Mouse (Mus musculus): ENCODE results near the gene Crhr1. TPM values are rescaled to one million over a fixed set of nuclear protein-coding genes. Genes with fewer than 3 reads are reported as not detected.

The Crhr1 gene
- polyA plus RNA-seq, 1 experiment from 2014 or later: 0.39 TPM

GRCm38 (mm10) chr11:104218075-104218474, 85.4 kb downstream of the Crhr1 start:
- ATAC-seq (ENCODE audit: insufficient number of reproducible peaks, insufficient read depth, low FRiP score, low read depth): no peak
- H3K4me1 ChIP-seq (ENCODE audit: control insufficient read depth, insufficient read depth, low read length): no peaks in the 10 kb centered on the region
- H3K36me3 ChIP-seq (ENCODE audit: control insufficient read depth, insufficient read depth, low read length): no peaks in the 10 kb centered on the region
- H3K27me3 ChIP-seq (ENCODE audit: control insufficient read depth, insufficient read depth, low read length): no peaks in the 10 kb centered on the region
- H3K4me3 ChIP-seq (ENCODE audit: low read depth, low read length): no peak overlapping the region
- no peak overlapping the region for H3K9ac ChIP-seq (replicated peaks; ENCODE audit: low read depth, low read length)
- H3K9me3 ChIP-seq (ENCODE audit: control insufficient read depth, low read depth, low read length): no peaks in the 10 kb centered on the region
- no peak overlapping the region for H3K4me2 ChIP-seq (replicated peaks; ENCODE audit: low read depth, low read length)
- no peak overlapping the region for H3K27ac ChIP-seq (ENCODE audit: low read length)
- WGBS: 83% methylated on average over 3 of the region's 3 CpGs

- no peaks in the 10 kb centered on the region for H3K27me3 ChIP-seq (ENCODE audit: control insufficient read depth, insufficient read depth, low read length)
- no peak for ATAC-seq (ENCODE audit: insufficient number of reproducible peaks, insufficient read depth, low FRiP score, low read depth)
- no peak overlapping the region for H3K27ac ChIP-seq (ENCODE audit: low read length)
- no peak overlapping the region for H3K4me3 ChIP-seq (ENCODE audit: low read depth, low read length)
- no peak overlapping the region for H3K9ac ChIP-seq (replicated peaks; ENCODE audit: low read depth, low read length)
- H3K4me2 ChIP-seq (replicated peaks; ENCODE audit: low read depth, low read length): no peak overlapping the region
- no peaks in the 10 kb centered on the region for H3K36me3 ChIP-seq (ENCODE audit: control insufficient read depth, insufficient read depth, low read length)
- no peaks in the 10 kb centered on the region for H3K4me1 ChIP-seq (ENCODE audit: control insufficient read depth, insufficient read depth, low read length)
- 83% methylated on average over 4 of the region's 4 CpGs for WGBS
- no peaks in the 10 kb centered on the region for H3K9me3 ChIP-seq (ENCODE audit: control insufficient read depth, low read depth, low read length)
Observed at GRCm38 (mm10) chr11:104220291-104220690, 87.6 kb downstream of the Crhr1 start.

- Histone ChIP-seq H3K4me3 (ENCODE audit: low read depth, low read length) (no peak overlapping the region), H3K4me2 (replicated peaks; ENCODE audit: low read depth, low read length) (no peak overlapping the region), H3K27me3 (ENCODE audit: control insufficient read depth, insufficient read depth, low read length) (no peaks in the 10 kb centered on the region), H3K27ac (ENCODE audit: low read length) (no peak overlapping the region), H3K9ac (replicated peaks; ENCODE audit: low read depth, low read length) (no peak overlapping the region), H3K36me3 (ENCODE audit: control insufficient read depth, insufficient read depth, low read length) (no peaks in the 10 kb centered on the region), H3K9me3 (ENCODE audit: control insufficient read depth, low read depth, low read length) (no peaks in the 10 kb centered on the region), H3K4me1 (ENCODE audit: control insufficient read depth, insufficient read depth, low read length) (no peaks in the 10 kb centered on the region)
- WGBS: 77% methylated on average over 5 of the region's 5 CpGs
- no peak for ATAC-seq (ENCODE audit: insufficient number of reproducible peaks, insufficient read depth, low FRiP score, low read depth)
Observed at GRCm38 (mm10) chr11:104221751-104222150, 89.1 kb downstream of the Crhr1 start.

GRCm38 (mm10) chr11:104223301-104223700, 90.6 kb downstream of the Crhr1 start:
- H3K4me2 ChIP-seq (replicated peaks; ENCODE audit: low read depth, low read length): no peak overlapping the region
- H3K4me3 ChIP-seq (ENCODE audit: low read depth, low read length): no peak overlapping the region
- ATAC-seq (ENCODE audit: insufficient number of reproducible peaks, insufficient read depth, low FRiP score, low read depth): no peak
- H3K9ac ChIP-seq (replicated peaks; ENCODE audit: low read depth, low read length): no peak overlapping the region
- no peaks in the 10 kb centered on the region for H3K9me3 ChIP-seq (ENCODE audit: control insufficient read depth, low read depth, low read length)
- no peaks in the 10 kb centered on the region for H3K4me1 ChIP-seq (ENCODE audit: control insufficient read depth, insufficient read depth, low read length)
- no peaks in the 10 kb centered on the region for H3K27me3 ChIP-seq (ENCODE audit: control insufficient read depth, insufficient read depth, low read length)
- H3K27ac ChIP-seq (ENCODE audit: low read length): no peak overlapping the region
- WGBS: 74% methylated on average over 9 of the region's 9 CpGs
- no peaks in the 10 kb centered on the region for H3K36me3 ChIP-seq (ENCODE audit: control insufficient read depth, insufficient read depth, low read length)

Other genes starting within 250 kb of the Crhr1 start
- 43.5 and 46.9 TPM in 2 replicates for gene Nsf, start 178.8 kb upstream of the Crhr1 start, polyA plus RNA-seq (2014; fragmentation: Nextera tagmentation; extraction: Ambion mirVana)
- 60.0 and 69.2 TPM in 2 replicates for gene Arf2, start 166.1 kb upstream of the Crhr1 start, polyA plus RNA-seq (2014; fragmentation: Nextera tagmentation; extraction: Ambion mirVana)
- gene Sppl2c, start 53.5 kb downstream of the Crhr1 start, polyA plus RNA-seq (2014; fragmentation: Nextera tagmentation; extraction: Ambion mirVana): not detected in 2 replicates
- gene Mapt, start 98.5 kb downstream of the Crhr1 start, polyA plus RNA-seq (2014; fragmentation: Nextera tagmentation; extraction: Ambion mirVana): 17.5 and 18.5 TPM in 2 replicates

Data from stomach, embryonic 14.5 days (tissue).